Mouse (Mus musculus) yolk sac, embryonic 10.5 days (tissue): ENCODE results near the gene Zfp110.
"Not testable (repeated sequence)": the region's sequence is repeated elsewhere in the genome, so short reads cannot be mapped to it uniquely, and the experiment has no call there.

ENCODE experiments used
- DNase-seq: peaks from one replicate; pipeline ENCODE4 v3.0.0-alpha.2; 2017; ENCODE audit warnings: low spot score

Gene Zfp110

DNA sequence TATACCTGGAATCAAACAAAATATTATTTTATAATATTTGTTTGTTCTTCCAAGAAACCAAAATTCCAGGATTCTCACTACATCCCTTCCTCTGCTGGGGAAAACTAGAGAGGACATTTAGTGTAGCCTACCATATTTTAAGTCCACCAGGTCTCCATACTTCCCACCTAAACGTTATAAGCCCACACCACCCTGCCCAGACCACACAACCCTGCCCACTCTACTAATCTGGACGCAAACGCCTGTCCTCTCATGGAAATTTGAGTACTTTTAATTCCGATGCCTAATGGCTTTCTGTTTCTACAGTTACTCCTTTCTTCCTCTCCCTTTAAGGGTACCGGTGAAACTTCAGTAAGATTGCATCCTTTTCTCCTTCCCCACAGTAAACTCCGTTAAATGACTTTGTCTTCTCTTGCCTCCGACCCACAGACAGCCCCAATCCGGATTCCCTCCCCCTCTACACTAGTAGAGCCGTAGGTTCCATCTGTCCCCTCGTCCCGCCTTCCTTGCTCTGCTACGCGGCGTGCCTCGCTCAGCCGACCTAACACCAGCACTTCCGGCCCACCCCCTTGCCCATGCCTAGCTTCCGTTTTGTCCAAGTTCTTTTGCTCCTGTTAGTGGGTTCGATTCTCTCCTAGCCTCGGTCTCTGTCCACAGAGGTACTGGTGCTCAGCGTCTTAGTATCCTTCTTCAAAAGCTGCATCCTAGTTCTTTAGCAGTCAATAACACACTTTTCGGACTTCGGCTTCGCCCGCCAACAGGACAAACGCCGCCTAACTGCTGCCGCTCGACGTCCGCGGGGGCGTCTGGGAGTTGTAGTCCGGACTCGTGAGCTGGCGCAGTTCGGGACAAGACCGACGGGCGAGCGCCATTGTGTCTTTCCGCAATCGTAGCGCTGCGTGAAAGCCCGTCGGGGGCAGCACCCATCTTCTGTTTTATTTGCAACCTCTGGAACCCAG lies at the start of gene Zfp110:
TSS of gene Zfp110 (plus strand) at position 600 of the 959 bp plus-strand sequence.
- DNase-seq, result peak; percentile 95

DNA sequence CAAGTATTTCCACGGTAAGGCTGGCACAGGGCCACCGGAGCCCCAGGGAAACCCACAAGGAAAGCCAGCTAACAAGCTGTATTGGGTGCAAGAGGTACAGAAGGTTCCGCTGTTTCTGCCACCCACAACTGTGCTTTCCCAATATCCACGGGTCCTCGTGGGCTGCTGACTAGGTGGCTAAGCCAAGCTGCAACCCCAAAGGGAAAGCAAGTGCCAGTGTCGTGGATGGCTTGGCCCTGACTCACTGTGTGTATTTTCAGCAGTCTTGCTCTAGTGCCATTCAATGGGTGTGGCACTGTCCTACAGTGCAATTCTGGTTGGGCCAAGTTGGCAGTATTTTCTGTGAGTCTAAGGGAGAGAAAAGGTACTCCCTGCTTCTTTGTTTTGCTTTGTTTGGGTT lies 47.2 kb upstream of the Zfp110 start:
- no peak for DNase-seq

- no peak for DNase-seq
These were observed 46.5 kb upstream of the Zfp110 start for GRCm38 (mm10) chr7:12788025-12788424.

DNA sequence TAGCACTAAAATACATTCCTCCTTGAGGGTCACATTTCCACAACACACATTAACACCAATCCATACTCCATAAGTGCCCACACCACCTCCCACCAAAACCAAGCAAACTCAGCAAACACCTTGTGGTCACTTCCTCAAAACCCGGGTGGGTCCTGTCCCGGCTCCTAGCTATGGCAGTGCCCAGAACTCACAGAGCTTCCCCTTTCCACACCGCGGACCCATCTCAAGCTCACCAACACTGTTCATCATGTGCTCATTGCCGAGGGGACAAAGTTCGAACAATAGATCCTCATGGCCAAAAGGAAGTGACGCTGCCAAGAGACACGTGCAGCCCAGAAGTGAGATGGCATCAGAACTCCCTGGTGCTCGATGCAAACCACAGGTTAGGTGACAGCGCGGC lies 41.9 kb upstream of the Zfp110 start:
- DNase-seq, result not testable (repeated sequence)

DNA sequence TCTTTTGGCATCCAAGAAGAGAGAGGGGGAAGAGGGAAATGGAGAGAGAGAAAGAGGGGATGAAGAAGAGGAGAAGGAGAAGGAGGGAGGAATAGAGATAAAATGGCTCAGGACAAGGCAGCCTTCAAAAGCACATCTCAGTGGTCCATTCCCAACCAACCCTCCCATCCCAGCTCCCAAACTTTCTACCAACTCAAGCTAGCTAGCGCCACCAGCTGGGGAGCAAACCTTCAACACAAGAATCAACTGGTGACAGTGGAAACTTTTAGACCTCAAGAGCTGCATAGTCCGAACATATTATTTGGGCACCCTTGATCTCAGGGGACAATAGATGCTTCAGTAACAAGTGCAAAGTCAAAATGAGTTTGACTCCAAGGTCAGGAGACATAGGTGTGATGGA lies 36.6 kb upstream of the Zfp110 start:
- DNase-seq, result no peak

DNA sequence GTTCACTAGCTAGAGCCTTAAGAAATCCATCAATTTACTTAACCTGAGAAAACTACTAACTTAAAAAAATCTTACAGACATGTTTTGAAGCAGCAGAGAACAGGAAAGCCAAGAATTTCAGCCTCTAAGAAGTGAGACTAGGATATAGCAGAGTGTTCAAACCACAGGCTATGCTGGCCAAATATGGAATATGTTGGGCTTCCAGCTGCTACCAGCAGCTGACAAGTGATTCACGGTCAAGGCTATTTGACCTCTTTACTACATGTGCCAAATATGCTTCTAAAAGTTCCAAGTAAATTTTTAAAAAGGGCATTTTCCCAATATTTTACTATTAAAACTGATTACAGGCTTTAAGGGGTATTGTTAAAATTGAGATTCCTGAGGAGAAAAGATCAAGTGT lies 35.0 kb upstream of the Zfp110 start:
- DNase-seq, result no peak

- DNase-seq, result peak; percentile 85
These were observed 31.5 kb upstream of the Zfp110 start, which contains the start of gene Zscan18 for GRCm38 (mm10) chr7:12802866-12803726. TSS of gene Zscan18 (minus strand) at chr7:12803635.

DNA sequence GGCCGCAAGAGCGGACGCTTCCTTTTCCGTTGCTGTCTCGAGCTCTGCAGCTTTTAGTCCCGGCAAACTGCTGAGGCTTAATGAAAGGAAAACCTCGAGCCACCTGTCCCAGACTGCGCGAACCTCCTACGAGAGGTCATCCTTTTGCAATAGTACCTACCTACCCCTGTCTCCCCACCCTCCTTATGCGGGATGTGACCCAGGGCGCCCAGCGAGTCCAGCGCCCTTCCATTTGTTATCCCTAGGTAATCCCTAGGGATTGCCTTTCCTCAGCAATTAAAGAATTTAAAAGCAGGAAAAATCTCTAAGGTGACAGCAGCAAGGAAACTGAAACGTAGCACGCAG lies 30.9 kb upstream of the Zfp110 start:
- DNase-seq, result no peak

- no peak for DNase-seq
These were observed 19.0 kb upstream of the Zfp110 start for GRCm38 (mm10) chr7:12815566-12815965.

DNA sequence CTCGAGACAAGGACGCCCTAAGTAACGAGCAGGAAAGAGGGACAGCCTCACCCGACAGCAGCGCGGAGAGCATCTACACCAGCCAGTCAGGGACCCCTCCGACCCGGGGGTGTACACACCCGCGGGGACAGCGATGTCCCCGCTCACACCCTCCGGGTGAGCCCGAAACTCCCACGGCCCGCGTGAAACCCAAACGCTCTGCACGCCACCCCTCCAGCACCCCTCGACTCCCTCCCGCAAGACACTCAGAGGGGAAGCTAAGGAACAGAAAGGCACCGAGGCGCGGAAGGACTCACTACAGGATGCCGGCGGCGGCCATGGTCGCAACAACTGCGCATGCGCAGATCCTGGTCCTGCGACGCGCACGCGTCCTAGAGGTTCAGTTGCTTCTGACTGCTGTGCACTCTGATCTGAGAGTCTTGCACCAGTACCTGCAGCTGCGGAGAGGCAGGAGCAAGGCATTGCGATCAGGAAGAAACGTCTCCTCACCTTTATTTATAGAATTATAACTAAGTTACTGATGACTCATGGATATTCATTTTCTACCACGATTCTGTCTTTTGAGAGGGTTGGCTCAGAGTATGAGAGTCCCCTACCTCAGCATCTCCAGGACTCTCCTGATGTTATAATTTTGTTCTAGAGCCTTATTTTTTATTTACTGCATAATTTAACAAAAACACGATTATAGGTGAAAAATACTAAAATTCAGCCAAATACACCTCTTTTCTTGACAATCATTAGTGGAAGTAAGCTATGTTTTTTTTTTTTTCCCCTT lies 15.9 kb upstream of the Zfp110 start, which contains the start of gene Zfp329:
TSS of gene Zfp329 (minus strand) at position 338 of the 775 bp plus-strand sequence.
- peak; percentile 89 for DNase-seq

DNA sequence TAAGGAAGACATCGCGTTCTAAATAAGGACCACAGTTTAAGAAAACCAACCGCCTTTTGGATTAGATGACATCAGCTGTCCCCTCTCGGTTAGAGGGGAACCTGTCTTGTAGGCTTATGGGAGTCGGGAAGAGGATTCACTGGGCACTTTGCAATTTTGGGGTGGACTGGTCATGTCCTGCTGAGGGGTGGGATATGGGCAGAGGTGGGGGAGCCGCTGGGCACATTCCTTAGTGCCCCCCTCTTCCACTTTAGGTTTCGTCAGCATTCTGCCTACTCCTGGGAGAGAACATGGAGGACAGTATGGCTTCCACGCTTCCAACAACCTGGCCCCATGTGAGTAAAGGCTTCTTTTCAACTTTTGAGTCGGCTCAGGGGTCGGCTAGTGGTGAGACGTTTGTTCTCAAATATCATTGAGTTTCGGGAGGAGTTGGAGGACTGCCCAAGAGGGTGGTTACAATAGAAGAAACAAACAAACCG lies 671 bp downstream of the Zfp110 start:
- DNase-seq, result no peak

GRCm38 (mm10) chr7:12835779-12836178 lies 1.2 kb downstream of the Zfp110 start:
- DNase-seq, result no peak

GRCm38 (mm10) chr7:12874301-12874700 lies 39.7 kb downstream of the Zfp110 start:
- no peak for DNase-seq

DNA sequence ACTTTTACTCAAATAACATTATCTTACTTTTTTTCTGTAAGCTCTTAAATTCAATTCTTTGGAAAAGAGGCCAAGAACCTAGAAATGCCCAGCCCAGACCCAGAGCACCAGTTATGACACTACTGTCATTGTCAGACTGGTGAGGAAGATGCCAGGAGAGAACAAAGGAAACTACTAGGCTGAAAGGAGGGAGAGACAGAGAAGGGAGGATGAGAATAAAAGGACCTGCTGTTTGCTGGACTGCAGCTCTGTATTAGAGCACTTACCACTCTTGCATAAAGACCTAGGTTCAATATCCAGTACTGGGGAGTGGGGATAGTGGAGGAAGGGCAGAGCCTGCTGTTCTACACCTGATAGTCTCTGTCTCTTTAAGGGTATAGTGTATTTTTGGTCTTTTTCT lies 45.5 kb downstream of the Zfp110 start:
- DNase-seq, result no peak

DNA sequence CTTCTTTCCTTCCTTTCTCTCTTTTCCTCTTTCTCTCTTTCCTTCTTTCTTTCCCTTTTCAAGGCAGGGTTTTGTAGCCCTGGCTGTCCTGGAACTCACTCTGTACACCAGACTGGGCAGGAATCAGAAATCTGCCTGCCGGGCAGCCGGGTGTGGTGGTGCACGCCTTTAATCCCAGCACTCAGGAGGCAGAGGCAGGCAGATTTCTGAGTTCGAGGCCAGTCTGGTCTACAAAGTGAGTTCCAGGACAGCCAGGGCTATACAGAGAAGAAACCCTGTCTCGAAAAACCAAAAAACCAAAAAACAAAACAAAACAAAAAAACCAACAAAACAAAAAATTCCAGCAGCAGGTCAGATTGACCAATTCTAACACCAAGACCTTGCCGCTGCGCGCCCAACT lies 45.9 kb downstream of the Zfp110 start:
- DNase-seq, result not testable (repeated sequence)

- peak; percentile 93 for DNase-seq
These were observed 46.5 kb downstream of the Zfp110 start, which contains the start of gene Zfp128 for GRCm38 (mm10) chr7:12880911-12881660. TSS of gene Zfp128 (plus strand) at chr7:12881177.

DNA sequence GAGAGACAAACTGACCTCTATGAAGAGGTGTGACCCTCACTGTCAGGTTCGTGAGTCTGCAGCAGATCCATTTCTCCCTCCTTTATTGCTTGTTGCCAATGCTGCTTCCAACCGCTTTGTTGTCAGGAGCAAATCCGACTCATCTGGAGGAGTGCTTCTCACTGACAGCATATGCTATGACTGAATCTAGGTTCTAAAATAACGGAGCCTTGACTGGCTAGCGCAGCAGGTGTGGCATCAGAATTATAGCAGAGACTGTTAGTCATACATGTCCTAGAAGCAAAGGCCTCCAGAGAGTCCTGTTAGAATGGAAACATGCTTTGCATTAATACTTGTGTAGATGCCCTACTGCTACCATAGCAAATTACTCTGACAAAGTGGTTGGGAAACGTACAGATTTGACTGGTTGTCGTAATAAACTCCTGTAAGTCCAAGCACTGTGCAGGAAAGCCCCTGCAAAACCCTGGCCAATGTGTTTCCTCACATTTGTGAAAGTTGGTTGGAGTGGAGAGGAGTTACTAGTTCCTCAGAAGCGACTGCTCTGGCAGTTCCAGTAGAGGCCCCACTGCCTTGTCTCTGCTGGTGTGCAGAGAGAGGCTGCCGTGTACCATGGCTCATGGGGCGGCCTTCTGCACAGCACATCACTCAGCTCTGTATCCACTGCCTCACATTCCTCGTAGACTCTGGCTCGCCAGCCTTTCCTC lies 52.2 kb downstream of the Zfp110 start:
- DNase-seq, result no peak

DNA sequence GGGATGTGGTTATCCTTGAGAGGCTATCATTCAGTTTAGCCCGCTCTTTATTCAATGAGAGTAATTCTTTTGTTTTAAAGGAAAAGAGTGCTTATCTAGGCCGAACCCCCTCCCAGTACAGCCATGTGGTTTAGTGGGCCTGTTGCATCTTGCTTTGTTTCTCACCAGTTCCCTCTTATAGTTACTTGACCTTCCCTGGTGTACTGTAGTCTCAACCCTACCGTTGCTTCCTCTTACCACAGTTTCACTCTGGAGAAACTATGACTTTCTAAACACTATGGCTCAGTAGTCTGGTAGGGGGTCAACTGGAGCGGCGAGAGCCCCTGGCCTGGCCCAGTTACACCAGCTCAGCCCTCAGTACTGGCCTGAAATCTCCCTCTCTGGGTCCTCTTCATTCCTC lies 53.0 kb downstream of the Zfp110 start:
- no peak for DNase-seq

DNA sequence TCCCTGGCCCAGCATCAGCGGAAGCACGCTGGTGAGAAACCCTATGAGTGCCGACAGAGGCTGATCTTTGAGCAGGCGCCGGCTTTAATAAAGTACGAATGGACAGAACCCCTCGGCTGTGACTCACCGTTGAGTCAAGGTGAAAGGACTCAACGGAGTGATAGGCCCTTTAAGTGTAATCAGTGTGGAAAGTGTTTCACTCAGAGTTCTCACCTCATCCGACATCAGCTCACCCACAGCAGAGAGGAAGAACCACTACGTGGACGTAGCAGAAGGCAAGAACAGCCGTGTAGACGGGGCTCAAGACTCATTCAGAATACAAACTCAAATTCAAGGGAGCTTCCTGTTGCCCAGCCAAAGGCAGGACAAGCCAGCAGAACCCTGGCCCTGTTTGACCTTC lies 56.4 kb downstream of the Zfp110 start:
- DNase-seq, result no peak

GRCm38 (mm10) chr7:12891334-12891733 lies 56.8 kb downstream of the Zfp110 start:
- DNase-seq, result no peak
